Mouse (Mus musculus) G1E-ER4 (cell line): Measurements from ENCODE around the gene Pla2g2e. TPM values are rescaled to one million over a fixed set of nuclear protein-coding genes. Genes with fewer than 3 reads are reported as not detected.

Experiments used
- GATA1 ChIP-seq: IDR thresholded peaks from one replicate; pipeline ENCODE4 v1.8.0; 2012; ENCODE audit warnings: low read length, inconsistent platforms
- polyA plus RNA-seq: library from polyadenylated mRNA; stranded (reverse); fragments of >175 nt; gene quantifications from 2 replicates; pipeline ENCODE4 v1.2.3, GENCODE M21; 2012

Pla2g2e gene
- polyA plus RNA-seq, 1 experiment = not detected

- no peak for TF ChIP-seq GATA1
Observed at GRCm38 (mm10) chr4:138921254-138922130, 43.8 kb downstream of the Pla2g2e start.

- no peak for TF ChIP-seq GATA1
Observed at GRCm38 (mm10) chr4:138922131-138922459, 44.4 kb downstream of the Pla2g2e start.

DNA sequence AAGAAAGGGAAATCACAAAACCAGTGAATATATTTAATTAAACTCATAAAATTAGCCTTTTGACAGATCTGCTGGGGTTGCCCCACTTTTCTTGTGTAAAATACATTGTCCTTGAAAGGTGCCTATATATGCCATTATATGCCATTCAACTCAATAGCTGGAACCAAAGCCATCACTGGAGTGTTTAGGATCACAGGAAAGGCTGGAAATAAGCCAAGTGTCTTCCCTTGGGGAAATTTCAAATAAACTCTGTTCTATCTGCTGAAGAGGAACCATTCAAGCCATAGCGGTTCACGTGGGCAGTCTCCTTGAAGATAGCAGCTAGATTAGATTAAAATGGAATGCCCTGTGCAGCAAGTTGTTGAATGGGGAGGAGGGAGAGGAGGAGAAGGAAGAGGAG is 47.8 kb downstream of the Pla2g2e start:
- TF ChIP-seq GATA1 = no peak

Other genes with a start within 250 kb of the Pla2g2e start
- not detected in 2 replicates for gene Vwa5b1, start 242.1 kb upstream of the Pla2g2e start, polyA plus RNA-seq
- gene Pla2g2c, start 153.2 kb upstream of the Pla2g2e start, polyA plus RNA-seq = not detected in 2 replicates
- gene Ubxn10, start 140.8 kb upstream of the Pla2g2e start, polyA plus RNA-seq = not detected in 2 replicates
- gene Pla2g2f, start 120.3 kb upstream of the Pla2g2e start, polyA plus RNA-seq = not detected in 2 replicates
- gene Pla2g2d, start 102.2 kb upstream of the Pla2g2e start, polyA plus RNA-seq = not detected in 2 replicates
- gene Pla2g5, start 14.5 kb upstream of the Pla2g2e start, polyA plus RNA-seq = 5.0 and 7.2 TPM in 2 replicates
- not detected in 2 replicates for gene Gm13030, start 4.0 kb upstream of the Pla2g2e start, polyA plus RNA-seq
- 15.5 and 16.5 TPM in 2 replicates for gene Otud3, start 36.0 kb downstream of the Pla2g2e start, polyA plus RNA-seq
- not detected in 2 replicates for gene Rnf186, start 89.2 kb downstream of the Pla2g2e start, polyA plus RNA-seq
- gene Tmco4, start 94.9 kb downstream of the Pla2g2e start, polyA plus RNA-seq = 16.4 and 20.4 TPM in 2 replicates
- gene Htr6, start 197.6 kb downstream of the Pla2g2e start, polyA plus RNA-seq = 0.04 TPM in 1 of 2 replicates, not detected in the other
- gene Nbl1, start 215.1 kb downstream of the Pla2g2e start, polyA plus RNA-seq = 0.29 and 0.36 TPM in 2 replicates